10 mouse cellular contexts compared by ENCODE assay signal in the genomic region with DNA sequence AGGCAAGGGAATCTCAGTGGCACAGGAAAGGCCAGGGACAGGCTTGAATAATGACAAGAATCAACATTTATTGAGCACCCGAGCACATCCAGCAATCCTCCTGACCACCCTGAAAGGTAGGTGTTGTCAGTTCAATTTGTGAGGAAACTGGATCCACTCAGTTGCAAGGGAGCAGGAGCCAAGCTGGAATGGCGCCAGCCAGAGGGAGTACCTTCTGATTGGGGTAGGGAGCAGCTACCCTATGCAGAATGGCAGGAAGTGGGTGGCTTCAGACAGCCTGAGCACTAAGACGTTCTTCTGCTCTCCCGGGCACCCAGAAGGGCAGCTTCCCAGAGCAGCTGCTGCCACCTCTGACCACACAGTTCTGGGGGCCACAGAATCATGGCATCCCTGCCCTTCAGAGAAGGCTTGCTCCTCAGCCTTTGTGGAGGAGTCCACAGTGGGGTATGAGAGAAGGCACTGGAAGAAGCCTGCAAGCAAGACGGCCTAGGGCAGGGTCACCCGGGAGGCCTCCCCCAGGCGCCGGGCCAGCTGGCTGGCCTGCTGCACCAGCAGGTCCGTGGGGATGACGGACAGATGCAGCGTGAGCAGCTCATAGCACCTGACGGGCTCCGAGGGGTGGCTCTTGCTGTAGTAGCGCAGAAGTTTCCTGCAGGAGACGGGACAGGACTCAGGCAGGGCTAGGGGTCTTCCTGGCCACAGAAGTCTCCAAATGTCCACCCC. TPM values are rescaled to one million over a fixed set of nuclear protein-coding genes. Genes with fewer than 3 reads are reported as not detected.
DNase-seq lines count a peak whose midpoint lies in the region; ATAC-seq lines count a peak whose summit lies in the region.
"Had no signal": no experiment of that assay in that cellular context is flagged by ENCODE, and none has a peak within 500 bp of the region (broad histone marks: within the 10 kb centered on the region; RNA-seq: fewer than 3 reads in every experiment).

No protein-coding gene starts in this region.

- H3K9me3 ChIP-seq in hindbrain, embryonic 16.5 days (ENCODE audit: control insufficient read depth, low read length) = no peaks in the 10 kb centered on the region
- H3K9me3 ChIP-seq: megakaryocyte, embryonic 14.5 days had no signal

- intact Hi-C loops in gastrocnemius, postnatal 36 days (cut with DNase I) = loop anchor here (10.0 kb wide), 1 partner anchor 241 kb away; a partner anchor contains a TSS

- peak; percentile 45 for DNase-seq in gastrocnemius, postnatal 10 days
- no peak for DNase-seq in gastrocnemius, postnatal 36 days
- DNase-seq in 416B (ENCODE audit: low read depth) = peak; percentile 13
- peak; percentile 24 for DNase-seq in brain, adult 2 months (ENCODE audit: low read depth, low spot score)
- peak; percentile 66 to 83 for DNase-seq in kidney, postnatal 25 days
- DNase-seq in urinary bladder, adult 18-20 months (ENCODE audit: low spot score in 2 of 2) = no peak
- no peak for DNase-seq in frontal cortex, adult 2 months (ENCODE audit: extremely low spot score in 1 of 2, low spot score in 1 of 2)
- DNase-seq: embryo, embryonic 11 days had no signal

- H3K9ac ChIP-seq in hindbrain, embryonic 16.5 days (ENCODE audit: low read depth, low read length) = no peak overlapping the region

- no peak for ATAC-seq in hindbrain, embryonic 16.5 days

- H3K4me2 ChIP-seq in hindbrain, embryonic 16.5 days (ENCODE audit: low read length) = no peak overlapping the region

- H3K27me3 ChIP-seq in hindbrain, embryonic 16.5 days (replicated peaks; ENCODE audit: control insufficient read depth, insufficient read depth, low read length) = no peaks in the 10 kb centered on the region
- H3K27me3 ChIP-seq: megakaryocyte, embryonic 14.5 days had no signal

- H3K36me3 ChIP-seq in hindbrain, embryonic 16.5 days (ENCODE audit: control insufficient read depth, insufficient read depth, low read length) = no peaks in the 10 kb centered on the region

- no peak overlapping the region for H3K27ac ChIP-seq in hindbrain, embryonic 16.5 days (ENCODE audit: low read depth, low read length)

- WGBS in hindbrain, embryonic 16.5 days = 70% methylated on average over 15 of the region's 15 CpGs

- H3K4me1 ChIP-seq in hindbrain, embryonic 16.5 days (ENCODE audit: control insufficient read depth, insufficient read depth, low read depth, low read length) = peaks cover 14% of the 10 kb centered on the region

- H3K4me3 ChIP-seq in hindbrain, embryonic 16.5 days (ENCODE audit: low read length) = no peak overlapping the region
- H3K4me3 ChIP-seq: megakaryocyte, embryonic 14.5 days had no signal

RNA-seq across cellular contexts. Expression of a gene that starts 2.7 kb away (rescaled TPM):
- 1 to 10 TPM; 3.1 to 5.0 TPM for total RNA-seq in gastrocnemius, postnatal 10 days (2021)
- total RNA-seq in gastrocnemius, postnatal 36 days (2021) = under 1 TPM; 0.79 to 0.96 TPM
- polyA plus RNA-seq in hindbrain, embryonic 16.5 days (2015; fragmentation: Nextera tagmentation; extraction: Ambion mirVana) = 2.5 and 3.0 TPM in 2 replicates
- polyA plus RNA-seq in frontal cortex, adult 2 months (2012; rRNA removed) = 3.0 and 3.1 TPM in 2 replicates

RNA-seq across cellular contexts. Expression of a gene that starts 24.5 kb away (rescaled TPM):
- 1 to 10 TPM; 2.8 to 4.4 TPM for total RNA-seq in gastrocnemius, postnatal 10 days (2021)
- 1 to 10 TPM in 1 of 2 experiments, under 1 TPM in 1; 0.51 to 1.5 TPM for total RNA-seq in gastrocnemius, postnatal 36 days (2021)
- 9.3 and 10.6 TPM in 2 replicates for polyA plus RNA-seq in hindbrain, embryonic 16.5 days (2015; fragmentation: Nextera tagmentation; extraction: Ambion mirVana)
- 28.8 and 33.2 TPM in 2 replicates for polyA plus RNA-seq in frontal cortex, adult 2 months (2012; rRNA removed)

Comparison
In these comparisons a context has a peak if more than half of its experiments do, and no peak if none do; other contexts are left out.
1. DNase-seq: peak in gastrocnemius, postnatal 10 days (single experiment), 416B (single experiment), brain, adult 2 months (single experiment) and kidney, postnatal 25 days (2 of 2); none in gastrocnemius, postnatal 36 days (0 of 2), urinary bladder, adult 18-20 months (0 of 2) and frontal cortex, adult 2 months (0 of 2).